Mouse (Mus musculus) limb, embryonic 11.5 days (tissue): ENCODE data around the gene Ndufv1. TPM values are rescaled to one million over a fixed set of nuclear protein-coding genes. Genes with fewer than 3 reads are reported as not detected.

ENCODE experiments used
- ATAC-seq: fragments of 200-750 bp; cut with Nextera tagmentation; 2 replicates; pipeline ENCODE4 v1.8.0; 2017; ENCODE audit warnings: low read depth; ENCODE audit not compliant: insufficient number of reproducible peaks, low FRiP score, low TSS enrichment
- DNase-seq: peaks from one replicate; pipeline ENCODE4 v3.0.0-alpha.2; 2015; ENCODE audit warnings: low spot score
- H3K27ac ChIP-seq: fragments of 300-500 bp; sonication (generic); replicated peaks from 2 replicates; pipeline ENCODE4 v1.5.1; 2014; ENCODE audit warnings: low read depth, mild to moderate bottlenecking, low read length
- H3K27me3 ChIP-seq: fragments of 300-500 bp; sonication (generic); 2 replicates; pipeline ENCODE4 v1.6.1; 2014; ENCODE audit warnings: mild to moderate bottlenecking, low read length, mixed read lengths; ENCODE audit not compliant: control insufficient read depth, insufficient read depth
- H3K36me3 ChIP-seq: fragments of 300-500 bp; sonication (generic); 2 replicates; pipeline ENCODE4 v1.6.1; 2014; ENCODE audit warnings: mild to moderate bottlenecking, low read length, moderate library complexity, mixed read lengths; ENCODE audit not compliant: control insufficient read depth, insufficient read depth
- H3K4me1 ChIP-seq: fragments of 300-500 bp; sonication (generic); 2 replicates; pipeline ENCODE4 v1.6.1; 2014; ENCODE audit warnings: low read length, mixed read lengths; ENCODE audit not compliant: control insufficient read depth, insufficient read depth
- H3K4me2 ChIP-seq: fragments of 300-500 bp; sonication (generic); 2 replicates; pipeline ENCODE4 v1.6.1; 2014; ENCODE audit warnings: low read depth, mild to moderate bottlenecking, moderate library complexity; ENCODE audit not compliant: severe bottlenecking
- H3K4me3 ChIP-seq: fragments of 300-500 bp; sonication (generic); 2 replicates; pipeline ENCODE4 v1.5.1; 2014; ENCODE audit warnings: low read depth, low read length
- H3K9ac ChIP-seq: fragments of 300-500 bp; sonication (generic); 2 replicates; pipeline ENCODE4 v1.6.1; 2014; ENCODE audit warnings: mild to moderate bottlenecking, low read length
- H3K9me3 ChIP-seq: fragments of 300-500 bp; sonication (generic); 2 replicates; pipeline ENCODE4 v1.6.1; 2016; ENCODE audit warnings: low read length; ENCODE audit not compliant: control insufficient read depth
- WGBS: fragments of 180-500 bp; shearing (Covaris S2); extraction: QIAGEN DNeasy Blood & Tissue Kit; methylation state at CpG from one replicate; pipeline ENCODE4 v1.1.7; 2014; 5-methylcytosine and 5-hydroxymethylcytosine counted together
- polyA plus RNA-seq: library from polyadenylated mRNA; unstranded; fragments of >200 nt; fragmentation: Nextera tagmentation; extraction: Ambion mirVana; gene quantifications from 2 replicates; pipeline ENCODE4 v1.2.1, GENCODE M21; 2014

The Ndufv1 gene
- polyA plus RNA-seq, 1 experiment from 2014 or later = 208 TPM

GRCm38 (mm10) chr19:3995505-3995904, 17.1 kb downstream of the Ndufv1 start:
- no peak for DNase-seq
- Histone ChIP-seq H3K4me2 (no peak overlapping the region), H3K9ac (no peak overlapping the region), H3K4me3 (no peak overlapping the region), H3K27me3 (no peaks in the 10 kb centered on the region), H3K4me1 (no peaks in the 10 kb centered on the region), H3K36me3 (no peaks in the 10 kb centered on the region), H3K27ac (no peak overlapping the region), H3K9me3 (no peaks in the 10 kb centered on the region)
- WGBS = 91% methylated on average over 3 of the region's 3 CpGs
- no peak for ATAC-seq

- 74% methylated on average over 6 of the region's 6 CpGs for WGBS
- no peaks in the 10 kb centered on the region for H3K36me3 ChIP-seq
- H3K4me1 ChIP-seq = no peaks in the 10 kb centered on the region
- ATAC-seq (no peak), DNase-seq (no peak)
- H3K27me3 ChIP-seq = no peaks in the 10 kb centered on the region
- H3K4me3 ChIP-seq = no peak overlapping the region
- H3K4me2 ChIP-seq = no peak overlapping the region
- no peak overlapping the region for H3K27ac ChIP-seq
- H3K9me3 ChIP-seq = no peaks in the 10 kb centered on the region
- no peak overlapping the region for H3K9ac ChIP-seq
Observed at GRCm38 (mm10) chr19:3994932-3995331, 17.7 kb downstream of the Ndufv1 start.

GRCm38 (mm10) chr19:3992416-3992815, 20.2 kb downstream of the Ndufv1 start, which contains the start of gene Tbx10:
Tbx10 (plus strand) TSS chr19:3992752.
- Histone ChIP-seq H3K36me3 (no peaks in the 10 kb centered on the region), H3K4me1 (no peaks in the 10 kb centered on the region), H3K9me3 (no peaks in the 10 kb centered on the region), H3K27me3 (no peaks in the 10 kb centered on the region), H3K4me2 (no peak within 1 kb of the TSS), H3K27ac (no peak within 1 kb of the TSS), H3K9ac (no peak within 1 kb of the TSS), H3K4me3 (no peak within 1 kb of the TSS)
- 54% methylated on average over 5 of the region's 5 CpGs for WGBS
- ATAC-seq (no peak), DNase-seq (no peak)

- Histone ChIP-seq H3K4me3 (no peak overlapping the region), H3K9ac (no peak overlapping the region), H3K4me2 (no peak overlapping the region), H3K27me3 (no peaks in the 10 kb centered on the region), H3K4me1 (no peaks in the 10 kb centered on the region), H3K27ac (no peak overlapping the region), H3K36me3 (no peaks in the 10 kb centered on the region), H3K9me3 (no peaks in the 10 kb centered on the region)
- ATAC-seq (no peak), DNase-seq (no peak)
- WGBS = 87% methylated on average over 3 of the region's 3 CpGs
Observed at GRCm38 (mm10) chr19:3991966-3992365, 20.6 kb downstream of the Ndufv1 start.

- Histone ChIP-seq H3K27ac (no peak overlapping the region), H3K9ac (no peak overlapping the region), H3K36me3 (no peaks in the 10 kb centered on the region), H3K4me1 (no peaks in the 10 kb centered on the region), H3K27me3 (no peaks in the 10 kb centered on the region), H3K4me3 (no peak overlapping the region), H3K9me3 (no peaks in the 10 kb centered on the region), H3K4me2 (no peak overlapping the region)
- ATAC-seq (no peak), DNase-seq (no peak)
- 96% methylated on average over 3 of the region's 3 CpGs for WGBS
Observed at GRCm38 (mm10) chr19:3991562-3991961, 21.0 kb downstream of the Ndufv1 start.

GRCm38 (mm10) chr19:3990804-3991203, 21.8 kb downstream of the Ndufv1 start:
- no peak overlapping the region for H3K4me2 ChIP-seq
- H3K9me3 ChIP-seq = no peaks in the 10 kb centered on the region
- ATAC-seq (no peak), DNase-seq (no peak)
- no peak overlapping the region for H3K4me3 ChIP-seq
- no peak overlapping the region; the same call in 1 of the 2 replicates for H3K9ac ChIP-seq
- H3K27me3 ChIP-seq = no peaks in the 10 kb centered on the region
- H3K36me3 ChIP-seq = no peaks in the 10 kb centered on the region
- no peak overlapping the region for H3K27ac ChIP-seq
- WGBS = 18% methylated on average over 6 of the region's 6 CpGs
- H3K4me1 ChIP-seq = 0 out of 2 replicates have a peak, but pooled peaks cover 2% of the 10 kb centered on the region

GRCm38 (mm10) chr19:3988750-3989149, 23.9 kb downstream of the Ndufv1 start:
- Histone ChIP-seq H3K4me2 (no peak overlapping the region), H3K27ac (no peak overlapping the region), H3K36me3 (no peaks in the 10 kb centered on the region), H3K4me3 (no peak overlapping the region), H3K4me1 (0 out of 2 replicates have a peak, but pooled peaks cover 6% of the 10 kb centered on the region), H3K9ac (no peak overlapping the region), H3K27me3 (no peaks in the 10 kb centered on the region), H3K9me3 (no peaks in the 10 kb centered on the region)
- WGBS = 86% methylated on average over 4 of the region's 4 CpGs
- ATAC-seq (no peak), DNase-seq (no peak)

- Histone ChIP-seq H3K4me2 (no peak overlapping the region), H3K27me3 (no peaks in the 10 kb centered on the region), H3K9ac (no peak overlapping the region), H3K4me1 (0 out of 2 replicates have a peak, but pooled peaks cover 6% of the 10 kb centered on the region), H3K27ac (no peak overlapping the region), H3K4me3 (no peak overlapping the region), H3K36me3 (no peaks in the 10 kb centered on the region), H3K9me3 (no peaks in the 10 kb centered on the region)
- 88% methylated on average over 14 of the region's 14 CpGs for WGBS
- DNase-seq (no peak), ATAC-seq (no peak)
Observed at GRCm38 (mm10) chr19:3988066-3988465, 24.5 kb downstream of the Ndufv1 start.

GRCm38 (mm10) chr19:3986334-3986733, 26.3 kb downstream of the Ndufv1 start, which contains the start of gene Acy3:
Acy3 (plus strand) TSS chr19:3986570.
- WGBS = 10% methylated on average over 8 of the region's 8 CpGs
- peak within 1 kb of the TSS; percentile 14; the same call in 1 of the 2 replicates for H3K27ac ChIP-seq
- H3K36me3 ChIP-seq = no peaks in the 10 kb centered on the region
- no peaks in the 10 kb centered on the region for H3K27me3 ChIP-seq
- ATAC-seq = peak; percentile 42; the same call in 1 of the 2 replicates
- DNase-seq = peak; percentile 69
- no peak within 1 kb of the TSS for H3K4me3 ChIP-seq
- no peak within 1 kb of the TSS for H3K4me2 ChIP-seq
- 0 out of 2 replicates have a peak, but pooled peaks cover 6% of the 10 kb centered on the region for H3K4me1 ChIP-seq
- no peaks in the 10 kb centered on the region for H3K9me3 ChIP-seq
- H3K9ac ChIP-seq = no peak within 1 kb of the TSS
